Mouse (Mus musculus) liver, postnatal 0 days (tissue): ENCODE measurements around the gene Gpr68.
A peak's percentile ranks its signal among the peaks of the same experiment; 100 is the strongest.

Experiments used
- CTCF ChIP-seq: sonication (generic); IDR thresholded peaks from 2 replicates; pipeline ENCODE4 v1.5.1; 2016; ENCODE audit warnings: antibody characterized with exemption, low read depth
- EP300 ChIP-seq: IDR thresholded peaks from 2 replicates; pipeline ENCODE4 v1.6.1; 2016; ENCODE audit warnings: antibody characterized with exemption, low read depth, mild to moderate bottlenecking

- TF ChIP-seq CTCF, result no peak
- TF ChIP-seq EP300, result peak; percentile 97
These were observed 48.0 kb upstream of the Gpr68 start for GRCm38 (mm10) chr12:100956028-100956427.
